Mouse (Mus musculus): Measurements from ENCODE around the gene Hspa13. TPM values are rescaled to one million over a fixed set of nuclear protein-coding genes. Genes with fewer than 3 reads are reported as not detected.
A peak's percentile ranks its signal among the peaks of the same experiment; 100 is the strongest.

Hspa13 gene
- polyA plus RNA-seq (2015; fragmentation: Nextera tagmentation; extraction: Ambion mirVana): 34.5 and 36.1 TPM in 2 replicates

DNA sequence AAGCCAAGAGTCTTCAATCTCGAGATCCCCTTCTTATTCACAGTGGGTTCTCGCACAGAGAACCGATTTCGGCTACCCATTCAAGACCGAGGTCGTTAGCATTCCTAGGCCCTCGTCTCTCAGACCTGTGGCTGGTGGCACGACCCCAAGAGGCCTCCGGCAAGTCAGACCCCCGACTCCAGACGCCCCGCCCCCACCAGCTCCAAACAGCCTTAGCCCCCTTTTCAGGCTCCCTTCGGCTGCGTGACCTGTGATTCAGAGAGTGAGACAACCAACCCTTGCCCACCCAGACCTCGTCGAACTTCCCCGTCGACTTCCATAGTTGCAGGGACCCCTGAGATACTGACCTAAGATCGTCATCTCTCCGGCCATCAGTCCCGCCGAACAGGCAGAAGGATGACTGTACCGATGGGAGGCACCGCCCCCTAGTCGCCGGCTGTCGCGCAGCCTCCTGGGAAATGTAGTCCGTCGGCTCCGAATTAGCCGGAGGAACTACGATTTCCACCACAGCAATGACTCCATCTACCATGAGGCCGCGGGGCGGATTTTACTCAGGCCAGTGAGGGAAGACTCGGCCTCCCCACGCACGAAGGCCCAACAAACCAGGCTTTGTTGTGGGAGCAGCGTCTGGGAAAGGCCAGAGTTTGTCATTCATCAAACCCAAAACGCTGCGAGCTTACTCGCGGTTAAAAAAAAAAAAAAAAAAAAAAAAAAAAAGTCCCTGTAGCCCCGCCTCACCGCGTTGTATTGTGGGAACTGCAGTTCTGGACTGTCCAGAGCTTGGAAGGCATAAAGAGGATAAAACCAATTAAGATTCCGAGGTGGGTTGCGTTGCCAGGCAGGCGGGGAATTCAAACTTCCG, at the start of gene Hspa13:
TSS of gene Hspa13 (minus strand) at position 717 of the 862 bp plus-strand sequence.
- H3K27me3 ChIP-seq: no peaks in the 10 kb centered on the region
- ATAC-seq (ENCODE audit: insufficient number of reproducible peaks, low FRiP score, low TSS enrichment, low read depth): peak; percentile 98
- H3K4me1 ChIP-seq: peaks cover 7% of the 10 kb centered on the region; the same call in 1 of the 2 replicates
- H3K4me3 ChIP-seq: peak within 1 kb of the TSS; percentile 72
- no peaks in the 10 kb centered on the region for H3K9me3 ChIP-seq
- H3K27ac ChIP-seq: peak within 1 kb of the TSS; percentile 77
- peak within 1 kb of the TSS; percentile 54 for H3K4me2 ChIP-seq
- peaks cover 23% of the 10 kb centered on the region for H3K36me3 ChIP-seq
- under 1% methylated on average over 51 of the region's 51 CpGs for WGBS
- peak within 1 kb of the TSS; percentile 53 for H3K9ac ChIP-seq

DNA sequence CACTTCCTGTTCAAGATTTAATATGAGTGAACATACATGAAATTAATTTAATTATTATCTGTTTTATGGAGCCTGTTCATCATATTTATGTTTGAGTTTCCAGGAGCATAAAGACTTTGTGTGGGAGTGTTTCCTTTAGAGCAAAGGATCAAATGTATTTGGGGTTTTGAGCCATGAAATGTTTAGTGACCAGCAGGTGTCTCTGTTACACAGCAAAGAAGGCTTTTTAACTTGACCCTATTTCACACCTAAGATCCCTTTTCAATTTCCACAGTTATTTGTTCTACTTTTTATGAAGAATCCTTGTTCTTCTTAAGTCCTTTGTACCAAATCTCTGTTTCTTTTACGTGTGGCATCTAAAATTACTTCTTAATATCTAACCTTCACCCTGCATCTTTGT, 12.4 kb upstream of the Hspa13 start:
- ATAC-seq (ENCODE audit: insufficient number of reproducible peaks, low FRiP score, low TSS enrichment, low read depth): no peak

GRCm38 (mm10) chr16:75773222-75773621, 6.3 kb upstream of the Hspa13 start:
- no peak overlapping the region for H3K4me3 ChIP-seq
- no peak for ATAC-seq (ENCODE audit: insufficient number of reproducible peaks, low FRiP score, low TSS enrichment, low read depth)
- no peaks in the 10 kb centered on the region for H3K27me3 ChIP-seq
- no peaks in the 10 kb centered on the region for H3K36me3 ChIP-seq
- no peak overlapping the region for H3K27ac ChIP-seq
- no peak overlapping the region for H3K4me2 ChIP-seq
- no peak overlapping the region for H3K9ac ChIP-seq
- no peaks in the 10 kb centered on the region for H3K4me1 ChIP-seq
- 95% methylated on average over 10 of the region's 10 CpGs for WGBS
- H3K9me3 ChIP-seq: no peaks in the 10 kb centered on the region

More for the DNA sequence above, 12.4 kb upstream of the Hspa13 start:
- no peaks in the 10 kb centered on the region for H3K9me3 ChIP-seq
- no peak overlapping the region for H3K4me2 ChIP-seq
- H3K27me3 ChIP-seq: no peaks in the 10 kb centered on the region
- no peak overlapping the region for H3K9ac ChIP-seq
- H3K4me1 ChIP-seq: no peaks in the 10 kb centered on the region
- WGBS: 50% methylated on average over 1 of the region's 1 CpGs
- no peaks in the 10 kb centered on the region for H3K36me3 ChIP-seq
- no peak overlapping the region for H3K27ac ChIP-seq
- H3K4me3 ChIP-seq: no peak overlapping the region

DNA sequence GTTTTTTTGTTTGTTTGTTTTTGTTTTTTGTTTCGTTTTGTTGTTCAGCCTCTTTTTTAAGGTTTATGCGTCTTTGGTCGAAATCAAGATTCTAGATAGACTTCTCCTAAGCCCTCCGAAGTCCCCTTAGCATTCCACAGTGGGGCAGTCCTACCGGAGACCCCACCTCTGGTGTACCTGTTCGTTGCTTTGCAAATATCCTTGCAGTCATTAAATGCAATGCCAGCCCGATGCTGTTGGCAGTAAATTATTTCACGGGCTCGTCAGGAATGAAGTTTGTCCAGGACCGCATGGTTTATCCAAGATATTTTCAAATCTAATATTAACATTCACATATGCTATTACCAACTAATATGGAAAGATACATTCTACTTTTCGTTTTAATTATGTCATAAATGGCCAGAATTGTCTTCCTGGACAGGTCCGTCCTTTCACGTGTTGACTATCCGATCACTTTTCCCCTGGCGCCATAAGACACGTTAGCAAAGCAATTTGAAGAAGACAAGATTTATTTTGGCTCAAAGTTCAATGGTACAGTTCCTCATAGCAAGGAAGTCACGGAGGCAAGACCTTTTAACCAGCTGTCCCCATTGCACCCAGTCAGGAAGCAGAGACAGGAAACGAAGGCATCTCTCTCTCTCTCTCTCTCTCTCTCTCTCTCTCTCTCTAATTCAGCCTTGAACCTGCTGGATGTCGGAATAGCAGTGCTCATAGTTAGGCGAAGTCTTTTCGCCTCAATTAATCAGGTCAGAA, 522 bp upstream of the Hspa13 start:
- WGBS: 18% methylated on average over 21 of the region's 21 CpGs
- Histone ChIP-seq H3K4me1 (peaks cover 7% of the 10 kb centered on the region; the same call in 1 of the 2 replicates), H3K4me3 (peak overlapping the region; percentile 72), H3K27ac (peak overlapping the region; percentile 77), H3K4me2 (peak overlapping the region; percentile 54), H3K9ac (0 out of 2 replicates have a peak overlapping the region, but pooled peaks have one; percentile 8), H3K27me3 (no peaks in the 10 kb centered on the region), H3K9me3 (no peaks in the 10 kb centered on the region), H3K36me3 (peaks cover 20% of the 10 kb centered on the region)
- 0 out of 2 replicates have a peak, but pooled peaks have one; percentile 45 for ATAC-seq (ENCODE audit: insufficient number of reproducible peaks, low FRiP score, low TSS enrichment, low read depth)

- no peaks in the 10 kb centered on the region for H3K4me1 ChIP-seq
- no peak overlapping the region for H3K4me3 ChIP-seq
- H3K27ac ChIP-seq: no peak overlapping the region
- no peak overlapping the region for H3K4me2 ChIP-seq
- H3K9ac ChIP-seq: no peak overlapping the region
- 82% methylated on average over 1 of the region's 1 CpGs for WGBS
- no peaks in the 10 kb centered on the region for H3K9me3 ChIP-seq
- ATAC-seq (ENCODE audit: insufficient number of reproducible peaks, low FRiP score, low TSS enrichment, low read depth): no peak
- H3K27me3 ChIP-seq: no peaks in the 10 kb centered on the region
- H3K36me3 ChIP-seq: peaks cover 11% of the 10 kb centered on the region
Measured at GRCm38 (mm10) chr16:75752876-75753275, 14.0 kb downstream of the Hspa13 start.

GRCm38 (mm10) chr16:75750103-75750502, 16.8 kb downstream of the Hspa13 start:
- Histone ChIP-seq H3K4me3 (no peak overlapping the region), H3K27me3 (no peaks in the 10 kb centered on the region), H3K4me1 (no peaks in the 10 kb centered on the region), H3K27ac (no peak overlapping the region), H3K9ac (no peak overlapping the region), H3K36me3 (no peaks in the 10 kb centered on the region; the same call in 1 of the 2 replicates), H3K4me2 (no peak overlapping the region), H3K9me3 (no peaks in the 10 kb centered on the region)
- WGBS: 60% methylated on average over 5 of the region's 5 CpGs
- no peak for ATAC-seq (ENCODE audit: insufficient number of reproducible peaks, low FRiP score, low TSS enrichment, low read depth)

GRCm38 (mm10) chr16:75748926-75749325, 18.0 kb downstream of the Hspa13 start:
- Histone ChIP-seq H3K4me2 (no peak overlapping the region), H3K27me3 (no peaks in the 10 kb centered on the region), H3K27ac (no peak overlapping the region), H3K4me3 (no peak overlapping the region), H3K9ac (no peak overlapping the region), H3K4me1 (no peaks in the 10 kb centered on the region), H3K9me3 (no peaks in the 10 kb centered on the region), H3K36me3 (no peaks in the 10 kb centered on the region)
- 95% methylated on average over 1 of the region's 1 CpGs for WGBS
- ATAC-seq (ENCODE audit: insufficient number of reproducible peaks, low FRiP score, low TSS enrichment, low read depth): no peak

DNA sequence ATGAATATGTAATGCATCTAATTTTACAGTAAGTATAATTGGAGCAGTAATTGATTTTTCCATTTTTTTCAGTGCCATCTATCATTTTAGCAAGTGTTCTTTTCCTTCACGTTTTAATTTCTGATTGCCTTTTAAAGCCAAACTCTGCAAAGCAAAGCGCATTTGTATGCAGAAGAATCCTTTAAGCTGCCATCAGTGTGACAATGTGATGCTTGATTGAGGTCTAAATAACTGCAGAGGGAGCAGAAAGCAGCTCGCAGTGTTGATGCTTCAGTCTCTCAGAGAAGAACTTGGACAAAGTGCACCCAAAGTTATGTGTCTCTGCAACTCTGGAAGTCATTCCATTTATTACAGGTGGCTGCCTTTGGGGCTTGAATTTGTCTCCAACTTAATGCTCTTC, 22.9 kb downstream of the Hspa13 start:
- Histone ChIP-seq H3K4me1 (no peaks in the 10 kb centered on the region), H3K4me2 (no peak overlapping the region), H3K36me3 (no peaks in the 10 kb centered on the region), H3K4me3 (no peak overlapping the region), H3K9ac (no peak overlapping the region), H3K9me3 (no peaks in the 10 kb centered on the region), H3K27me3 (no peaks in the 10 kb centered on the region), H3K27ac (no peak overlapping the region)
- ATAC-seq (ENCODE audit: insufficient number of reproducible peaks, low FRiP score, low TSS enrichment, low read depth): no peak
- 76% methylated on average over 3 of the region's 3 CpGs for WGBS

DNA sequence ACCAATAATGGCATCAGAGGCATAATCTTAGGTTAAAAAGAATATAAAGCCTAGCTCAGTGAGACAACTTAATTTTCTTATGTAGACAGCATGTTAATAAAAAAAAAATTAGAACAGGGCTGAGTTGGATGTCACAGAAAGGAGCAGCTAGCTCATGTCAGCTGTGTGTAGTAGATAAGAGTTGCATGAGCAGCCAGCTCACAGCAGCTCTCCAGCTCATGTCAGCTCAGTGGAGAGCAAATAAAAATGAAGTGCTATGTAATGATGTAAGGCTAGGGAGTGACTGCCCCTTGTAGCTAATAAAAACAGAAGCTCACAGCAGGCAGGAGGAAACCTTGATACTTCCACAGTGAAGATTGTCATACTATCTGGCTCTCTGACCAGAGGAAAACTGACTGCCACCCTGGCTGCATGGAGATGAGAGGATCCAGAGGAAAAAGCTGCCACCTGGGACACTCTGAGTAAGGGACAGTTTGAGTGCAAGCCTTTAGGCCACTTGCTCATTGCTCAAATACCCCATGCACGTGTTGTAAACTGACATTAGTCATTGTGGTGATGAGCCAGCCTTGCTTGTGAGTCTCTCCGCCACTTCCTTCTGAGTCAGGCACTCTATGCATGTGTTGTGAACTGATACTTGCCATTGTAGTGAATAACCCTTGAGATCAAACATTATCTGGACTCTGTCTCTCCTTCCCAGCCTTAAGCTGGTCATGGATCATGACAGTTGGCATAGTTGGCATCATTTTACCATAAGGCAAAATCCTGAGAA, 49.3 kb downstream of the Hspa13 start:
- no peaks in the 10 kb centered on the region for H3K27me3 ChIP-seq
- no peak overlapping the region for H3K4me3 ChIP-seq
- H3K9ac ChIP-seq: no peak overlapping the region
- H3K27ac ChIP-seq: no peak overlapping the region
- ATAC-seq (ENCODE audit: insufficient number of reproducible peaks, low FRiP score, low TSS enrichment, low read depth): no peak
- 62% methylated on average over 2 of the region's 2 CpGs for WGBS
- H3K4me1 ChIP-seq: no peaks in the 10 kb centered on the region
- no peaks in the 10 kb centered on the region for H3K9me3 ChIP-seq
- no peaks in the 10 kb centered on the region for H3K36me3 ChIP-seq
- H3K4me2 ChIP-seq: no peak overlapping the region

GRCm38 (mm10) chr16:75696176-75696575, 70.7 kb downstream of the Hspa13 start:
- 11% methylated on average over 2 of the region's 2 CpGs for WGBS
- H3K36me3 ChIP-seq: no peaks in the 10 kb centered on the region
- no peak overlapping the region for H3K27ac ChIP-seq
- H3K4me3 ChIP-seq: no peak overlapping the region
- H3K4me2 ChIP-seq: no peak overlapping the region
- H3K4me1 ChIP-seq: no peaks in the 10 kb centered on the region
- no peaks in the 10 kb centered on the region for H3K9me3 ChIP-seq
- ATAC-seq (ENCODE audit: insufficient number of reproducible peaks, low FRiP score, low TSS enrichment, low read depth): no peak
- no peaks in the 10 kb centered on the region for H3K27me3 ChIP-seq
- no peak overlapping the region for H3K9ac ChIP-seq

Measured in limb, embryonic 15.5 days (tissue).